Mouse (Mus musculus) liver (tissue): ENCODE results near the gene Cstad.
A peak's percentile ranks its signal among the peaks of the same experiment; 100 is the strongest.

Experiments
- DNase-seq: peaks from one replicate; pipeline ENCODE4 v3.0.0-alpha.2; 2020; ENCODE audit warnings: mixed read lengths

Gene Cstad

DNA sequence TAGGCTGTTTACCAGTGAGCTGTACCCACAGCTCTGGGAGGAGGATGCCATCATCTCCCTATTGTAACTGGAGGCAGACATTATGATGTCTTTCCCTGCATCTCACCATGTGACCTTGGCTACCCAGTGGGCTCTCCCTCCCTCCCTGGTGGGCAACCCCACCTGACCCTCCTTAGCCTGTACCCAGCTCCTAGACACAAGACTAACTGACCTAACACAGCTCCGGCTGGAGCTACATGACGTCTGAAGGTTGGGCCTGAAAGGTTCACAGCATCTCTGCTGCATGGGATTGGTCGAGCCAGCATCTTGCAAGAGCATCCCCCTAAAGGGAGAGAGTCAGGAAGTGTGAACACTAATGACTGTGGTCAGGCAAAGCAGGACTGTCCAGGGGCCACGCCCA, 35.0 kb downstream of the Cstad start:
- no peak for DNase-seq

DNA sequence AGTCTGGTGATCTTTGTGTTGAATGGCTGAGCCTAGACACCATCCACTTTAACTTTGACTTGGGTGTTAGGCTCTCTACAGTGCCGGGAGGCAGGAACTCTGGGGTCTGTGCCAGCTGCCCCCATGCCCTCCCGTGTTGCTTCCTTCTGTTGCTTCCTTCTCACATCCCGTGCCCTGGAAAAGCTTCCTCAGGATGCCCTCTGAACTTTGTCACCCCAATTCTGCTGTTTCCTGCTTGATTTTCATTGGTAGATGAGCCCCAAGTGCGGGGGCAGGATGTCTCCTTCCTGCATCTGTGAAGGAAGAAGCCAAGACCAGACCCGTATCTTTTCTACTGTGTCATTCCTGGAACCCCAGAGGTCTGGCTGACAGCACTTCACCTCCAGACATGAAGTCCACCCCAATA, 41.4 kb downstream of the Cstad start:
- no peak for DNase-seq

DNA sequence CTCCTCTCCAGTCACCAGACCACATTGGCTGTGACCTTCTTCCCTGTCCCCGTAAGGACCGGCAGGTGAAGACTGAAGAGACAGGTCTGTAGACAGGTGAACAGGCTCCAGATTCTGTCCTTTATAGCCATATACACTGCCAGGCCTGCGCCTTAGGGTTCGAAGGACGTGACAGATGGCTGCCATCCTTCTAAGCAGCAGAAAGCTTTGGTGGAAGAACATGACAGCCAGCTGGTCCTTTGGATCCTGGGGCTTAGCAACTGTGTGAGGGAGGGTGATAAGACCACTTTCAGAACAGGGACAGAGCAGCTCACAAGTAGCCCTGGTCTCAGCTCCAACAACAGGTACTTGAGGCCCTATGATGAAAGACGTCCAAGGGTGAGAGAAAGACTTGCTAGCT, 43.2 kb downstream of the Cstad start:
- no peak for DNase-seq

DNA sequence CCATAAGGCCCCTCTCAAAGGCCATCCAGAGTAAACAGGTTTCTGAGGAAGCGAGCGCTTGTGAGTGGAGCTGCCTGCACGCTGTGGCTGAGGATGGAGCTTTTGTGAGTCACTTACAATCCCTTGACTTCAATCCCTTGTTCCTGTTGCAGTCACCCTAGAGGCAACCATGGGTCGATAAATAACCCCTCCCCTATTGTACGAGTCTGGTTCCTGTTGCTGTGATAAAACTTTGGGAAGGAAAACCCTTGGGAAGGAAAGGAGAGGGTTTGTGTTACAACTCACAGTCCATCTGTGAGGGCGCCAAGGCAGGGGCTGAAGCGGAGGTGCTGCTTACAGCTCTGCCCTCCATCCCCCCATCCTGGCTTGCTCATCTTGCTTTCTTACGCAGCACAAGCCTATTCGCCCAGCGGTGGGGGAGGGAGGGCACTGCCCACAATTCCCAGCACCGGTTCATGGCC, 45.2 kb downstream of the Cstad start:
- DNase-seq, result peak; percentile 41

DNA sequence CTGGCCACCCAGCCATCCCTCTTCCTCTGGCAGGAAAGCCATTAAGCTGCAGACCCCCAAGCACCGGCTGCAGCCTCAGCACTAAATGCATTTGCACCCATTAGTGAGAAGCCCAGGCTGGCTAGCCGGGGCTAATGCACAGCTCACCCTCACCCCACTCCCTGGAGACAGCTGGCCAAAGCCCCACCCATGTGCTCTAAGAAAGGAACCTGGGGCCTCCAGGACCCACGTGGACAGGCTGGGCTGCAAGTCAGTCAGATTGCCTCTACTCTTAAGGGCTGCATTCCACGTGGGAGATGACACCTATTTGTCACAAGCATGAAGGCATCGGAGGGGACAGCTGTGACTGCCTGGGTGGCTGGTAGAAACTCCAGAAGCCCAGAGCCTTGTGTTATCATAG, 48.0 kb downstream of the Cstad start:
- no peak for DNase-seq

DNA sequence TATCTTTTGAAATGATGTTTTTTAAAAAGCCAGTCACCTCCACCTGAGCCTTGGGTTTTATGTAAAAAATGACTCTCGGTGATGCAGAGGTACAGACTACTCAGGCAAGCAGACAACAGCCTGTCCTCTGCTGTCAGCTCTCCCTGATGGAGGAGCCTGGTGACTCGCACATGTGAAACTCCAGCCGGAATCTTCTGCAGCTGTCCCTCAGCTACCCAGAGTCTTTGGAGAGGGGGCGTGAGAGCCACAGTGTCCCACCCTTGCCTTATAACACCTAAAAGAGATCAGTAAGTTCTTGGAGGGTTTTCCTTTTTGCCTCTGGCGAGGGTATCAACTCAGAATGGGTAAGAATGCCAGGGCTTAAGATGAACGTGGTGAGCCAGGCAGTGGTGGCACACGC, 48.6 kb downstream of the Cstad start:
- DNase-seq, result no peak

DNA sequence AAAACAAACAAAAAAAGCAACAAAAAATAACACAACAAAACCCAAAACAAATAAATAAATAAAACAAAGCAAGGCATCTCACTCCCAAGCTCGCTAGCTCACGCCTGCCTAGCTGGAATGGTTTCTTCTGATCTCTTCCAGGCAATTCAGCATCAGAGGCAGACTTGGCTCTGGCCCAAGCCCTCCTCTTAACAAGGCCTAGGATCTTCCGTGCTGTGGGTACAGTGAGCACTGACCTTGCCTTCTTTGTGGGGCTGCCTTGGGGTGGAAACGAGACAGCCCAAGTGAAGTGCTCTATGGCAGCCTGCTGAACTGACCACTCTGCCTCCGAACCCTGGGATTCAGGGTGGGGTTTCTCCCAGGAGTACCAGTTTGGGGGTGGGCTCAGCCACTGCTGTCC, 52.0 kb downstream of the Cstad start:
- no peak for DNase-seq

DNA sequence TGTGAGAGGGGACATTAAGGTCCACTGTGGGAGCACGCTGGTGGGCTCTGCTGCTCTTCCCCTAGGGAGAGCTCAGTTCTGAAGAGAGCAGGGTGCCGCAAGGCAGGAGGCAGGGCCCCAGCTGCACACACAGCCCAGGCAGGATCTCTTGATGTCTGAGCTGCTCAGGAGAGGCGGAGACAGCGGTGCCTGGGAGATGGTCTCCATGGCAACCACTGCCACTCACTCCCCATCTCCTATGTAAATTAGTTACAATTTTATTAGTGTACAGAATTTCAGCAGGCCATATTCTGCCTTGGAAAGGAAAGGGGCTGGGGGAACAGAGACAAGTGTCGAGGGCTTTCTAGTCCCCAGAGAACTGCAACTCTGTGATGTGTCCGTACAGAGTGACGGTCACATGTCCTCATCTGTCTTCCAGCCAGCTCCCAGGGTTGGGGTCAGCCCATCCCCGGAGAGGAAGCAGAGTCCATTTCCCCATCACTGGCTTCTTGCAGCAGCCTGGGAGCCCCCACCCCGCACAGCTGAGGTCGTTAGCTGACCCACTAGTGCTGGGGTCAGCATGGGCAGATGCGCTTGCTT, 52.6 kb downstream of the Cstad start:
- peak; percentile 38 for DNase-seq

DNA sequence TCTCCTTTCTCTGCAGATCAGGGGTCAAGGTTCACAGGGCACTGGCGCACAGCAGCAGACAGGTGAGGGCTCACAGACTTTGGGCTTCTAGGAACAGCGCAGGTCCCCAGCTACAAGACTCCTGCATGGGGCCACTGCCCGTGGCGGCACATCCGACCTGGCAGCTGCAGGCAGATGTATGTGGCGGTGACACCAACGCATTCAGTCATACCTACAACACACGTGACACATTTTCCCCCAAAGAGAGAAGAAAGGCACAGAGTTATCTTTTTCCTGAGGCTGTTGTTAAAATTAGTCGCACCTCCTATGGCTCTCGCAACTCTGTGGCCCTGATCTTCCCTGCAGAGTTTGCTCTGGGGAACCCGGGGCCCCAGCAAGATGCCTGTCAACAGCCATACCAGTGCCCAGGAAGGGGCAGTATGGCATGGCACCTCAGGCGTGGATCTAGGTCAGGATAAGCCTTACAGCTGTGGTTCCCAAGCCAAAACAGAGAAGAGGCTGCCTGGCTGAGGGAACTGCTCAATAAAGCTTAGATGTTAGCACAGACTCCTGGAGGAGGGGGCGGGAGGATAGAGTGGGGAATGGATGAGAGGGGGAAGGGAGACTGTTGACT, 53.1 kb downstream of the Cstad start:
- no peak for DNase-seq

DNA sequence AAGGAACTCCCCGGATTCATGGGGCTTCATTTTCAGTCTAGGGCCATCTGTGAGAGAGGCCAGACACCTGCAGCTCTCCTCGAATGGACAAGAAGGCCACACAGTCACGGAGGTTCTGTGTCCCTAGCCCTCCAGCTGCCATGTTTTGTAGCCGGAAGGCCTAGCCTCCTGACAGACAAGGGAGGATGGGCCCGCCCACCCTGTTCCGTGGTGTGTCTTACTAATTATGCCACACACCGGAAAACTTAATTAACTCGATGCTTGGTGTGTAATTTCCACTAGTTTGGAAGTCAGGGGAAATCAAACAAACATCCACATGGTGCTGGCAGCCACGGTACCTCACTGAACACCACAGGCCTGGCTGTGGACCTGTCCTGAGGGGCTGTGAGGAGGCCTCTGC, 55.4 kb downstream of the Cstad start:
- no peak for DNase-seq

DNA sequence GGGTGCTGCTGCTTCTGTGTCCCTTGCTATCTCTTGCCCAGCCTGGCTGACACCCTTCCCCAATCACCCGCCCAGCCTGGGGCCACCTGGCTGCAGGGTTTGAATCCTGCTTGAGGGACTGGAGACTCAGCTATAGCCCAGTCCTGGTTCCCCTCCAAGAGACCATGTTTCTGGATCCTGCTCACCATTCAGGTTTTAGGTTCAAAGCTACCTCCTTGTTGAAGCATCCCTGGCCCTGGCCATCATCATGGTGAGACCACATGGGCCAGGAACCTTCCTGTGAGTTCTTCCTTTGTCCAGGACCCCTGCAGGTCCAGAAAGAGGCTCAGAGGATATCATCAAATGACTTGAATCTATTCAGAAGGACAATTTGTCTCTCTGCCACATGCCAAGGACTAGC, 57.0 kb downstream of the Cstad start:
- DNase-seq, result no peak

DNA sequence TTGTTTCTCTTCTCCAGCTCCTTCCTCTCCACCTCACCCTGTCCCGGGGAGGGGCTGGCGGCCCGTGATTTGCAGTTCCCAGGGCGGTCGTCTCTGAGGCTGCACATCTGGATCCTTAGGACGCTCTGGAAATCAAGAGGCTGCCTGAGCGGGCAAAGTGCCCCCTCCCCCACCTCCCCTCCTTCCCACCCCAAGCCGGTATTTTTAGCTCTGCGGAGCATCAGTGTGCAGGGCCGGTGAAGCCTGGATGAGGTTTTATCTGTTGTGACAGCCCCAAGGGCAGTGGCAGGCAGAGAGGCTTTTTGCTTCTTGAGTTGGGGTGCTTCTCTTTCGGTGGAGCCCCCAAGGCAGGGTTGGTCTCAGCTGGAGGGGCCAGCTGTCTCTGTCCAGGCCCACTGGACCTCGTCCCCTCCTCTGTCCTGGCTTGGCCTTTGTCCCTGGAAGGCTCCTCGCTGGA, 57.8 kb downstream of the Cstad start:
- peak; percentile 64 for DNase-seq

DNA sequence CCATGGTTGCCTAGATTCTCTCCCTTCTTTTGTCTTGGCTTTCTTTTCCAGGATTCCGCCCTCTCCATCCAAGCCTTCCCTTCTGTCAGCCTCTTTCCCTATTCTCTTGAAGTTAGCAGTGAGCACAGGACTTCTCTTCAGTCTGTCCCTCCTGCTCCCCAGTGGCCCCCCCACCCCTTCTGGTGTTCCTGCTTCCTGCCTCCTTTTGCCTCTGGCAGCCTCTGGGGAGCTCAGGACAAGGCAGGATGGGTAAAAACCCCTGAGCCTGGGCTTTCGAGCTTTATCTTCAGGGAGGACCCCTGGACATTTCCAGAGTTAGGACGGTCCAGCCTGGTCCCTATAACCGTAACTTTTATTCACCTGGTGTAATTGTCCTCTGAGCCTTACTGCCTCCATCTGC, 58.2 kb downstream of the Cstad start:
- no peak for DNase-seq

DNA sequence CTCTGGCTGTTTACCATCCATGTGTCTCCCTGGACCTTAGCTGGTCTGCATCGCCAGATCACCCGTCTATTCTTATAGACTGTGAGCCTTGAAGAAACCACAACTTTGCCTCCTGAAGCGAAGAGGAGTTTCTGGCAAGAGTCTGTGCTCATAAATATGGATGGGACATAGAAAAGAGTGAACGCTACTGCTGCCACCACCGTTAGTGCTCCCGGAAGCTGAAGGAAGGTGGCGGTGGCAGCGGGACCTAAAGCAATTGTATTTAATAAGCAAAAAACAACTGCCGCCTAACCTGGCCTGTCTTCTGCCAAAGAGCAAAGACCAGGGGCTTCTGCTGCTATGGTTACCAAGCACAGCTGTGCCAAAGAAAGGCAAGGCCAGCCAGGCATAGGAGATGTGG, 59.3 kb downstream of the Cstad start:
- no peak for DNase-seq

DNA sequence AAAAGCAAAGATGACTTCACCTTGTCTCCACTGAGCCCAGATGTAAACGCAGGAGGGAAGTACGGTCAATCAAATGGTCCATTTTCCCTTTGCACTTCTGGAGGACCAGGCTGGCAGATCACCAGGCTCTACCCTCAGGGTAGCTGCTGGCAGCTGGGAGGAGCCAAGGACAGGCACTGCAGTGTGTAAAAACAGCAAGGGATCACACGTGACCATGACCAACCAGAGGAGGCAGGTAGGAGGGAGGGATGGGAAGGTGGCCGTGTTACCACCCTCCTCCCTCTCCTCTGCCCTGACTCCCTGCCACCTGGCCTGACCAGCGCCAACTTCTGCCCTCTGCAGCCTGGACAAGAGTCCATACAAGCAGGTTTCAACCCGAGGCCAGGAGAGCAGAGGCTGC, 59.7 kb downstream of the Cstad start:
- no peak for DNase-seq

DNA sequence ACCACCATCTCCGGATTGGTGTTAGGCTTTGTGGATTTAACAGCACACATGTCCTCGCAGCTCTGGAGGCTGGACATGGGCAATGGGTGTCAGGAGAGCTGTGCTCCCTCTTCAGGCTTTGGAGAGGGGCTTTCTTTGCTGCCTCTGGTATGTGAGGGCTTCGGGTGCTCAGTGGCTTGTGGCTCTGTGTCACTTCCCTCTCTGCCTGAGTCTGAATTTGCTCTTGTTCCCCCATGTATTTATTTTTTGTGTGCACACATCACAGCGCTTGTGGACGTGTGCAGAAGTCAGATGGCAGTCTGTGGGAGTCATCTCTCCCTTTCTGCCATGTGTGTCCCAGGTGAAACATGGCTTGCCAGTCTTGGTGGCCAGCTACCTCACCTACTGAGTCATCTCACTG, 60.9 kb downstream of the Cstad start:
- no peak for DNase-seq

DNA sequence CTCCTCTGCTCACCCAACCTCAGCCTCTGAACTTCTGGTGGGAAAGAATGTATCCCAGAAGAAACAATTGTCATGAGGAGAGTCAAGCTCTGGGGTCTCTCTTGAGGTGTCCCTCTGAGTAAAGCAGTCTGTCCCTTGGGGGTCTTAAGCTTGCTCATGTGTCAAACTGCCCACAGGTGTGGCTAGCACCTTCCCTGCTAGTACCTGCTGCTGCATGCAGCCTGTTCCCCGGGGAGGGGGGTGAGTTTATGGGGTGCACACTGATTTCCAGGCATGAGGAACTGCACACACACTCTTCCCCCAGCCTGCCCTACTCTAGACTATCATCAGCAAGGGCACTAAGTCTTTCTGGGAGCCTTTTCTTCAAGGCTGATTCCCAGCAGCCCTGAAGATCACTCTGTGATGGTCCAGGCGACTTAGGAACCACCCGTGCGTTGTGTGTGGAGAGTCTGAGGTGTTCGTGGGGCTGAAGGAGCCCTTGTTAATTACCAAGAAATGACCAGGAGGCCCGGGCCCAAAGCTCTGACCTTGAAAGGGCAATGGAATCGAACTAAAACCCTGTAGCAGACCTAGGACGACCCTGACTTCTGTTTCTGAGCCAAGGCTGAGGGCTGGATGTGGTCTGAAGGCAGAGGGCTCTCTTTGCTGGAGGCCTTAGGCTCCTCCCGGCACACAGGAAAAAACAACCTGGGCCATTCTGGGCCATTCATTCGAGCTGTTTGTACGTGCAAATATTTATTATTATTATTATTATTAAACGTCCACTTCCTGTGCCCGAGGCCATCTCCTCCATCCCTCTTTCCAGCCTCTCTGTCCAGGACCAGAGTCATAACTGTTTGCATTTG, 62.1 kb downstream of the Cstad start:
- no peak for DNase-seq

DNA sequence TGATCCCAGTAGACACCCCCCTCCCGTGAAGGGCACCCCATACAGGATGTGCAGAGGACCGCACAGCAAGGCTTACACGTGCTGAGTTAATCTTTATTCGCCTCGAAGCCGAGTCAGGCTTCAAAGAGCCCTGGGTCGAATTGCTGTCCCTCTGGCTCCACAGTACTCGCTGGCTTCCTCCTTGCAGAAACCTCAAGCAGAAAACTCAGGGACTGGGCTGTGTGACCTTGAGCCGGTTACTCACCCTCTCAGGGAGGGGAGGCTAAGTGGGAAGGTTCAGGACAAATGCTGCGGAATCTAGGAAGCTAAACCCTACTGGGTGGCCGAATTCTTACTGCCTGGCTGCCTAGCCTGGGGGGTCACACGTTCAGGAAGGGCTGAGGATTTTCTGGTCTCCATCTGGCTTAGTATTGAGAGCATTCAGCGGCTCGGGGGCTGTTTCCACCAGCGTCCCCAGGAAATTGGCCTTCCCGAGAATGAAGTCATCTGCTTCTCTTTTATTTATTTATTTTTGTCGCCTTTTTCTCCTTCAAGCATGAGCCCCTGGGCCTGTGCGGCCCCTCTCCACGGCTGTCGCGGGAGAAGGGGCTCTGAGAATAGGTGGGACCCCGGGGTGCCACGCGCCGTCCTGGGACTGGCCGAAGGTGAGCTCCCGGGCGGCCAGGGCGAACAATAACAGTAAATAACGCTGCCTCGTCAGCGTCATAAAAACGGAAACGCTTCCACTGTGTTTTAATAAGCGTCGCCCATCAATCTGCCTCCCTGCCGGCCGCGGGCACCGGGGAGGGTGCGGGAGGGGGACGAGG, 63.0 kb downstream of the Cstad start:
- no peak for DNase-seq

DNA sequence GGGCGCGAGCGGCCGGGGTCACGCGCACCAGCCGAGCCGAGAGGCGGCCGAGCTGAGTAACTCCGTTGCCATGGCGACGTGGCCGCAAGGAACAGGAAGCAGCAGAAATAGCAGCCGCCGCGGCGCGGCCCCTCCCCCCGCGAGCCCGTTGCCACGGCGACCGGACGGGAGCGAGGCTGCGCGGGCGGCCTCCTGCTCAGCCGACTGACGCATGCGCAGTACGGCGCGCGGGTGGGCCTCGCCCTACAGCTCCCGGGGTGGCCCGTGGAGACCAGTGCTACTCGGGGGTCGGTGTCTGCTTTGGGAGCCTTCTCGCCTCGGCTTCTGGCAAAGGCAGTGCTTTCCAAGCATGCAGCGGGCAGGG, 63.6 kb downstream of the Cstad start:
- DNase-seq, result peak; percentile 99
